Mouse (Mus musculus) hematopoietic multipotent progenitor cell, adult 10-12 weeks (in vitro differentiated cells): ENCODE data around the gene Mkrn2os. TPM values are rescaled to one million over a fixed set of nuclear protein-coding genes. Genes with fewer than 3 reads are reported as not detected.

Experiments
- polyA plus RNA-seq: library from polyadenylated mRNA; stranded (reverse); fragments of >175 nt; gene quantifications from 2 replicates; pipeline ENCODE4 v1.2.3, GENCODE M21; 2012; ENCODE audit warnings: low replicate concordance

Mkrn2os gene
- not detected in 2 replicates for polyA plus RNA-seq

DNA sequence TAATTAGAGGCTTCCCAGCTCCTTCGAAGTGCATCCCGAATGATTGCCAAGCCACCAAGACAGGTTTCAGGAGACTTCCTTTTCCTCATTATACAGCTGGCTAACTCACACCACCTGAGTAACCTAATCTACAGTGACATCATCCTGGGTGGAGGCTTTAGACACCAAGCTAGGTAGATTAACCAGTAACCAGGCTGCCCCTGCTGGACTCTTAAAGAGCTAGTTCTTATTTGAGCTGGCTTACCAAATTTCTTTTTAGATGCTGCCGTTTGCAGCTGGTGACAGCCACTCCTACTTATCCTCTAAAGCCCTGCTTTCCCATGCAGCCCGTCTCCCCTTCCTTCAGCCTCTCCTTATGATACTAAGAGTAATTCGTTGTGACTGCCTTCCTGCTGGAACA, at the start of gene Mkrn2os:
Gene Mkrn2os (minus strand): TSS at position 119 of the 400 bp plus-strand sequence.

DNA sequence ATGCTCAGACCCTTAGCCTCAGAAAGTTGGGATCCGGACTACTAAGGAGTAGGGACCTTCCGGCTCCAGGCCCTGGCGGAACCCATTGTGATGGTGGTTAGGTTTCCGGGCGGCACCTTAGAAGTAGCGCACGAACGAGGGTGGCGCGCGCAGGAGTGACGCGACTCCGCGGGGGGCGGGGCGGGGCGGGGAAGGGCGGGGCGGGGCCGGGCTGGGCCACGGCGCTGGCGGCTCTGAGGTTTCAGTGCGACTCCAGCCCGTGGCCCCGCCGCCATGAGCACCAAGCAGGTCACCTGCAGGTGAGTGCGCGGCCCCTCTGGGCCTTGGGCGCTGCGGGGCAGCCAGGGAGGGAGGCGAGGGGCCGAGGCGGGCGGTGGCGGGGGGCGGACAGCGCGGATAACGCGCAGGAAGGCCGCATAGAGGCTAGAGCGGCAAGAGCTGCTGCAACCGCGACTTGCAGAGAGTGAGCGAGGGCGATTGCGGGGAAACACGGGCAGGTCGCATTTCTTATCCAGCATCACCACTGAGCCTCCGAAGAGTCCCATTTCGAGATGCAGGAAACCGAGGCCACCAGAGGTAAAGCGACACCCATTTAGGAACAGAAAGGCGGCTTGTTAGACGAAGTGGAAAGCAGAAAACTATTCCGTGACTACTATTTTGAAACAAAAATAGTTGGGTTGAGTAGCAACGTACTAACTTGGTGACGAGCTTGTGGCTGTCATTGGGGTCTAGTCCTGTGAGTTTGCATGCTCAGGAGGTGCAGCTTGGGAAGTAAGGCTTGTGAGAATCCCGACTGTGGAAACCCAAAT, 9.5 kb upstream of the Mkrn2os start, which contains the start of gene Mkrn2:
Gene Mkrn2 (plus strand): TSS at position 188 of the 809 bp plus-strand sequence.

DNA sequence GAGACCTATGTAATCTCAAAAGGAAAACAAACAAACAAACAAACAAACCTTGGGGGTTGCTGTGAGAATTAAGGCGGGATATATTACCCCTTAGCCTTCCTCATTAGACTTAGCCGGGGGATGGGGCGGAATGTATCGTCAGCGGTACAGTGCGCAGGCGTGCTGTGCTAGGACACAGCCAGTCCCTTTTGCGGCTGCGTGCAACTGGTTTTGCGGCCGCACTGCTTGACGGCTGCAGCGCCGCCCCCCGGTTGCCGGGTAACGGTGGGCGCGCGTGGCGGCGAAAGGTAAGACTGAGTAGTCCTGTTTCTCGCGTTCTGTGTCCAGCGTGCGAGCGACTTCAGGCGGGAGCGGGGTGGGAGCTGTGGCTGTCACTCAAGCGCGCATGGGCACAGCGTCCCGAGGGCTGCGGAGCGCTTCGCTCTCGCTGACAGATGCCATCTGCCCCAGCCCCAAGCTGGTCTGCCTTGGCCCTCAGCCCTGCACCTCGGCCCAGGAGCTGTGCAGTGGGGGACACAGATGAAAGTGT, 47.9 kb downstream of the Mkrn2os start, which contains the start of gene Tsen2:
Gene Tsen2 (plus strand): TSS at position 223 of the 529 bp plus-strand sequence.

Other genes starting within 250 kb of the Mkrn2os start
- 1.6 and 2.0 TPM in 2 replicates for gene Pparg, start 231.6 kb downstream of the Mkrn2os start, polyA plus RNA-seq
- gene Tsen2, start 47.9 kb downstream of the Mkrn2os start, polyA plus RNA-seq: 1.6 and 8.2 TPM in 2 replicates
- gene Mkrn2, start 9.3 kb upstream of the Mkrn2os start, polyA plus RNA-seq: 1.9 and 23.3 TPM in 2 replicates
- gene Raf1, start 84.1 kb upstream of the Mkrn2os start, polyA plus RNA-seq: 39.4 and 46.3 TPM in 2 replicates
- gene Tmem40, start 169.8 kb upstream of the Mkrn2os start, polyA plus RNA-seq: 1.4 and 1.9 TPM in 2 replicates
- 3.7 and 4.2 TPM in 2 replicates for gene Cand2, start 182.0 kb upstream of the Mkrn2os start, polyA plus RNA-seq
- 438 and 455 TPM in 2 replicates for gene Rpl32, start 216.2 kb upstream of the Mkrn2os start, polyA plus RNA-seq
- 0.06 and 0.07 TPM in 2 replicates for gene Efcab12, start 245.8 kb upstream of the Mkrn2os start, polyA plus RNA-seq